Mouse (Mus musculus): ENCODE data around the gene Atp6v1fnb. TPM values are rescaled to one million over a fixed set of nuclear protein-coding genes. Genes with fewer than 3 reads are reported as not detected.

Gene Atp6v1fnb
- polyA plus RNA-seq, 1 experiment = not detected

DNA sequence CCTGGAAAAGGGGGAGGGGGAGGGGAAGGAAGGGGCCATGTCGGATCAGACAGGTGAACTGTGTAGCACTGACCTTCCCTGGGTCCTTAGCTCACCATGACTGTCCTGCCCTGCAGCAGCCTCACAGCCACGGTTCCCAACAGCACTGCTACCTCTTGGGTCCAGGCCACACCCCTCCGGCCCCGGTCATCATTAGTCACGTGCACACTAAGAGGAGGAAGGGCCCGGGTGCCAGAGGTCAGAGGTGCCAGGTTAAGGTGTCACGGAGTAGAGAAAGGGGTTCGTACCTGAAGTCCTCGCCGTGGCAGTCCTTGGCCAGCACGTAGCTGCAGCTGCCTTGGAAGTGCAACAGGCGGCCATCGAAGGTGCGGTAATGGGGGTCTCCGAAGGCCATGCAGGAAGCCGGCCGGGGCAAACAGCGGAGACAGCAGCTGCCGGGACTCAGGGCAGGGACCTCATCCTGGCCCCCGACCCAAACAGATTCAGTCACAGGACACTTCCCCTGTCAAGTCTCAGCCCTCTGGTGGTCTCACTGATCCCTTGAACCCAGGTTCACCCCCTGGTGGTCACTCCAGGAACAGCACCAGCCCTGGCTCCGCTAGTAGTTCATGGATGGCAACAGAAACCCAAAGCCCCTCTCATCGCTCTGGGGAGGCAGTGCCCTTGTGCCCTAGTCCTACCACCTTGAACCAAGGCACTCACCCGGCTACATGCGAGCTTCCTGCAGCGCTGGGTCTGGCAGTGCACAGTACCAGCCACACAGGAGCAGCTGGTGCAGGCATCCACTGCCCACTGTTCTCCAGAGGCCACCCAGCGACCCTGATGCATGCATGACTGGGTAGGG is 13.7 kb downstream of the Atp6v1fnb start:
- TF ChIP-seq CTCF (IDR thresholded peaks at IDR 0.05; ENCODE audit: extremely low read depth, insufficient read depth, insufficient read length, insufficient replicate concordance) = peak; percentile 85; the same call in 1 of the 2 replicates
- no peak for TF ChIP-seq POLR2A (IDR thresholded peaks at IDR 0.05; ENCODE audit: low read depth, low read length)
- H3K36me3 ChIP-seq (ENCODE audit: control insufficient read depth, insufficient read depth, low read length) = no peaks in the 10 kb centered on the region
- peak overlapping the region; percentile 51 for H3K4me3 ChIP-seq (ENCODE audit: extremely low read depth, insufficient read depth, insufficient read length)
- H3K4me1 ChIP-seq (ENCODE audit: control insufficient read depth, insufficient read depth, insufficient read length) = peaks cover 3% of the 10 kb centered on the region; the same call in 1 of the 2 replicates
- peak; percentile 18 to 61 for DNase-seq (ENCODE audit: low read depth in 1 of 2, low spot score in 2 of 2)
- H3K27ac ChIP-seq (ENCODE audit: insufficient read depth, low read length) = no peak overlapping the region
- WGBS = 8% methylated on average over 26 of the region's 26 CpGs
- no peaks in the 10 kb centered on the region for H3K27me3 ChIP-seq (ENCODE audit: control insufficient read depth, insufficient read depth, low read length)

DNA sequence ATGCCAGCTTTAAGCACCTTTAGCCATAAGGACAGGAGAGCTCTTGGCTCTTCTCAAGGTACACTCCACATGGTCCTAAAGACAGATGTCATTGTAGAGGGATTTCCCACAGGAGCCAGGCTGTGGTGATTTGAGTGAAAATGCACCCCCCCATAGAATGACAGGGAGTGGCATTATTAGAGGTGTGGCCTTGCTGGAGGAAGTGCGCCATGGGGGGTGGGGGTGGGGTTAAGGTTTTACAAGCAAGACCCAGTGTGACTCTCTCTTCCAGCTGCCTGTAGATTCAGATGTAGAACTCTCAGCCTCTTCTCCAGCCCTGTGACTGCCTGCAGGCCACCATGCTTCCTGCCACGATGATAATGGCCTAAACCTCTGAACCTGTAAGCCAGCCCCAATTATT is 14.7 kb downstream of the Atp6v1fnb start:
- no peak for DNase-seq (ENCODE audit: low read depth in 1 of 2, low spot score in 2 of 2)
- TF ChIP-seq CTCF (IDR thresholded peaks at IDR 0.05; ENCODE audit: extremely low read depth, insufficient read depth, insufficient read length, insufficient replicate concordance) (no peak), POLR2A (IDR thresholded peaks at IDR 0.05; ENCODE audit: low read depth, low read length) (no peak)
- Histone ChIP-seq H3K4me3 (ENCODE audit: extremely low read depth, insufficient read depth, insufficient read length) (no peak overlapping the region), H3K4me1 (ENCODE audit: control insufficient read depth, insufficient read depth, insufficient read length) (peaks cover 3% of the 10 kb centered on the region; the same call in 1 of the 2 replicates), H3K36me3 (ENCODE audit: control insufficient read depth, insufficient read depth, low read length) (no peaks in the 10 kb centered on the region), H3K27me3 (ENCODE audit: control insufficient read depth, insufficient read depth, low read length) (no peaks in the 10 kb centered on the region), H3K27ac (ENCODE audit: insufficient read depth, low read length) (no peak overlapping the region)
- 32% methylated on average over 2 of the region's 2 CpGs for WGBS

DNA sequence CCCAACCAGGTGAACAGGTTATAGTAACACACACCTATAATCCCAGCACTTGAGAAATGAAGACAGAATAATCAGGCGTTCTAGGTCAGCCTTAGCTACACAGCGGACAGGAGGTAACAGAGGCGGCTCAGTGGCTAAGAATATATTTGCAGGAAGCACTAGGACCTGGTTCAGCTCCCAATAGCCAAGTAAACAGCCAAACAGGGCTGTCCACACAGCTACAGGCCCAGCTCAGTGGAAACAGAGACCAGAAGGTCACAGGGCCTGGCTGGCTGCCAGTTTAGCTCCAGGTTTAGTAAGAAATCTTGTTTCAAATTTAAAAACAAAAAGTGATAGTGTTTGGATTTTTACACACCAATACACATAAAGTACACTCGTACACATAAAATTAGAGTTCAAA is 22.9 kb downstream of the Atp6v1fnb start:
- Histone ChIP-seq H3K27ac (ENCODE audit: insufficient read depth, low read length) (no peak overlapping the region), H3K4me3 (ENCODE audit: extremely low read depth, insufficient read depth, insufficient read length) (no peak overlapping the region), H3K4me1 (ENCODE audit: control insufficient read depth, insufficient read depth, insufficient read length) (no peaks in the 10 kb centered on the region), H3K36me3 (ENCODE audit: control insufficient read depth, insufficient read depth, low read length) (no peaks in the 10 kb centered on the region), H3K27me3 (ENCODE audit: control insufficient read depth, insufficient read depth, low read length) (0 out of 2 replicates have a peak, but pooled peaks cover 1% of the 10 kb centered on the region)
- TF ChIP-seq POLR2A (IDR thresholded peaks at IDR 0.05; ENCODE audit: low read depth, low read length) (no peak), CTCF (IDR thresholded peaks at IDR 0.05; ENCODE audit: extremely low read depth, insufficient read depth, insufficient read length, insufficient replicate concordance) (no peak)
- no peak for DNase-seq (ENCODE audit: low read depth in 1 of 2, low spot score in 2 of 2)
- WGBS = 90% methylated on average over 4 of the region's 4 CpGs

DNA sequence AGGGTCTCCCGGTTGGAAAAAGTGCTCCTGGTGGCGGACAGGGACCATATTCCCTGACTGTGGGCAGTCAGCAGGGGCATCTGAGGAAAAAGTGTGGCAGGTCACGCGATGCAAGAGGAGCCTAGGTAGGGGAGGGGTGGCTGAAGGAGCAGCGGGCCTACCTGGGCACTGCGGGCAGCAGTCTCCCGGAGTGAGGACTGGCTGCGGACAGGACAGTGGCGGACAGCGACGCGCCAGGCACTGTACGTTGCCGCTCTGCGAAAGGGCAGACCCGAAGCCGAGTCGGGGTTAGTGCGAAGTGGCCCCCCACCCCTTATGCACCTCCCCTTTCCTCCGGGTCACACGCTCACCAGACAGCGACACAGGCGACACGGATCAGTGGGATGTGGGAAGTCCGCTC is 25.0 kb downstream of the Atp6v1fnb start:
- no peak for TF ChIP-seq CTCF (IDR thresholded peaks at IDR 0.05; ENCODE audit: extremely low read depth, insufficient read depth, insufficient read length, insufficient replicate concordance)
- no peak for TF ChIP-seq POLR2A (IDR thresholded peaks at IDR 0.05; ENCODE audit: low read depth, low read length)
- no peaks in the 10 kb centered on the region for H3K36me3 ChIP-seq (ENCODE audit: control insufficient read depth, insufficient read depth, low read length)
- H3K4me1 ChIP-seq (ENCODE audit: control insufficient read depth, insufficient read depth, insufficient read length) = no peaks in the 10 kb centered on the region
- 0 out of 2 replicates have a peak, but pooled peaks cover 1% of the 10 kb centered on the region for H3K27me3 ChIP-seq (ENCODE audit: control insufficient read depth, insufficient read depth, low read length)
- no peak overlapping the region for H3K27ac ChIP-seq (ENCODE audit: insufficient read depth, low read length)
- no peak overlapping the region for H3K4me3 ChIP-seq (ENCODE audit: extremely low read depth, insufficient read depth, insufficient read length)
- no peak for DNase-seq (ENCODE audit: low read depth in 1 of 2, low spot score in 2 of 2)
- WGBS = 21% methylated on average over 25 of the region's 25 CpGs

DNA sequence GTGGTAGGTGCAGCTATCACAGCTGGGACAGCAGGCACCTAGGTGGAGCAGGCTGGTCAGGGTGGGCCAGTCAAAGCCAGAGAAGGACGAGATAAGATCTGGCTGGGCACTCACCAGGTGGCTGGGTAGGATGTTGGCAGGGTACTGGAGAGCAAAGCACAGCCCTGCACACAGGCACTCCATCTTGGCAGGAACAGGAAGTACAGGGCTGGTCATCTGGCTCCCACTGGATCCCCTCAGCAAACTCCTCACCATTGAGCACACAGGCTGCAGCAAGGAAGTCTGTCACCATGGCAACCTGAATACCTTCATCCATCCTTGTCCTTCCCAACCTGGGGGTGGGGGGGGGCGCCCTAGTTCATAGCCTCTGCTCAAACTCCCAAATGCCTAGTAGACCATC is 26.6 kb downstream of the Atp6v1fnb start:
- 50% methylated on average over 2 of the region's 2 CpGs for WGBS

DNA sequence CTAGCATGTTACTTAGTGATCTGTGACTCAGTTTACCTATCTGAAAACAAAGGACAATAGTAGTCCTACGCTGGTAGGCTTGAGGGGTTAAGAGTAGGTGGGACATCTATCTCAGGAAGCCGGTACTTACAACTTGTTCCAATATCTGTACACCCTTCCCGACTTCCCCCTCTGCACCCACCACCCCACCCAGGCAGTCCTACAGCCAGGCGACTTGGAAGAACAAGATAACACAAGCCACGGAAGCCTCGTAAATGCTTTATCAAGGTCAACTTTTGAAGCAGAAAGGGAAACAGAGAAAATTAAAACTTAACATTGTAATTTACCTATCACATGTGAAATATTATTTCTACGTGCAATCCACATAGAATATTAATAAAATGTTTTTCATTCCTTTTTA is 28.9 kb downstream of the Atp6v1fnb start:
- no peaks in the 10 kb centered on the region for H3K36me3 ChIP-seq (ENCODE audit: control insufficient read depth, insufficient read depth, low read length)
- H3K4me3 ChIP-seq (ENCODE audit: extremely low read depth, insufficient read depth, insufficient read length) = no peak overlapping the region
- H3K4me1 ChIP-seq (ENCODE audit: control insufficient read depth, insufficient read depth, insufficient read length) = no peaks in the 10 kb centered on the region
- WGBS = 72% methylated on average over 7 of the region's 7 CpGs
- no peak for DNase-seq (ENCODE audit: low read depth in 1 of 2, low spot score in 2 of 2)
- H3K27ac ChIP-seq (ENCODE audit: insufficient read depth, low read length) = no peak overlapping the region
- no peak for TF ChIP-seq CTCF (IDR thresholded peaks at IDR 0.05; ENCODE audit: extremely low read depth, insufficient read depth, insufficient read length, insufficient replicate concordance)
- TF ChIP-seq POLR2A (IDR thresholded peaks at IDR 0.05; ENCODE audit: low read depth, low read length) = no peak
- H3K27me3 ChIP-seq (ENCODE audit: control insufficient read depth, insufficient read depth, low read length) = 0 out of 2 replicates have a peak, but pooled peaks cover 1% of the 10 kb centered on the region

More for the DNA sequence above, 26.6 kb downstream of the Atp6v1fnb start:
- no peaks in the 10 kb centered on the region for H3K4me1 ChIP-seq (ENCODE audit: control insufficient read depth, insufficient read depth, insufficient read length)
- no peak overlapping the region for H3K4me3 ChIP-seq (ENCODE audit: extremely low read depth, insufficient read depth, insufficient read length)
- TF ChIP-seq CTCF (IDR thresholded peaks at IDR 0.05; ENCODE audit: extremely low read depth, insufficient read depth, insufficient read length, insufficient replicate concordance) (no peak), POLR2A (IDR thresholded peaks at IDR 0.05; ENCODE audit: low read depth, low read length) (no peak)
- DNase-seq (ENCODE audit: low read depth in 1 of 2, low spot score in 2 of 2) = no peak
- H3K36me3 ChIP-seq (ENCODE audit: control insufficient read depth, insufficient read depth, low read length) = no peaks in the 10 kb centered on the region
- no peak overlapping the region for H3K27ac ChIP-seq (ENCODE audit: insufficient read depth, low read length)
- 0 out of 2 replicates have a peak, but pooled peaks cover 1% of the 10 kb centered on the region for H3K27me3 ChIP-seq (ENCODE audit: control insufficient read depth, insufficient read depth, low read length)

DNA sequence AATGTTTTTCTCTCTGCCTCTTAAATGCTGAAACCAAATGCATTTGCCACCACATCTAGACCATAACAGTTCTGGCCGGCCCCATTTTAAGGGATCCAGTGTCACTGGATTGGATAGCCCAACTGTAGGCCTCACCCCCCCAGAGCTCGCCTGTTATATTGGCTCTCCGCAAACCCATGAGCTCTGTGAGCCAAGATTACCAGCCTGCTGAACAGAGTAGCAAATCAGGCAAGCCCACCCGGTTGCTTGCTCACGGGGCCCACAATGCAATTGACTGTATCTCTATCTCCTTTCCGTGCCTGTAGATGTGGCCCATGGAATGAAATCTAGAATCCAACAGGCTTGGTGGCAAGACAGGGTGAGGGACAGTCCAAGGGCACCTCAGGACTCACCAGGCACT is 29.6 kb downstream of the Atp6v1fnb start:
- no peak overlapping the region for H3K4me3 ChIP-seq (ENCODE audit: extremely low read depth, insufficient read depth, insufficient read length)
- H3K4me1 ChIP-seq (ENCODE audit: control insufficient read depth, insufficient read depth, insufficient read length) = no peaks in the 10 kb centered on the region
- DNase-seq (ENCODE audit: low read depth in 1 of 2, low spot score in 2 of 2) = no peak
- TF ChIP-seq POLR2A (IDR thresholded peaks at IDR 0.05; ENCODE audit: low read depth, low read length) = no peak
- no peak for TF ChIP-seq CTCF (IDR thresholded peaks at IDR 0.05; ENCODE audit: extremely low read depth, insufficient read depth, insufficient read length, insufficient replicate concordance)
- H3K36me3 ChIP-seq (ENCODE audit: control insufficient read depth, insufficient read depth, low read length) = no peaks in the 10 kb centered on the region
- 89% methylated on average over 6 of the region's 6 CpGs for WGBS
- H3K27ac ChIP-seq (ENCODE audit: insufficient read depth, low read length) = no peak overlapping the region
- H3K27me3 ChIP-seq (ENCODE audit: control insufficient read depth, insufficient read depth, low read length) = no peaks in the 10 kb centered on the region
